Mouse (Mus musculus) granulocyte monocyte progenitor cell, adult 5-6 weeks (primary cell): ENCODE data around the gene St3gal3. TPM values are rescaled to one million over a fixed set of nuclear protein-coding genes. Genes with fewer than 3 reads are reported as not detected.

Source experiments
- ATAC-seq: replicated peaks from 2 replicates; pipeline ENCODE4 v1.8.0; 2016; ENCODE audit warnings: mild to moderate bottlenecking, moderate TSS enrichment, inconsistent platforms; ENCODE audit not compliant: poor library complexity, severe bottlenecking
- total RNA-seq, 2 experiments: library from RNA; stranded (forward) in 1 of 2; stranded (reverse) in 1 of 2; fragments of 200-712, 200-1000 nt in 1 of 2; fragments of >200 nt in 1 of 2; fragmentation: Nextera tagmentation in 1 of 2; gene quantifications; 2 replicates each; pipeline ENCODE4 v1.2.3; 2014 to 2017

The St3gal3 gene
- total RNA-seq, 2 experiments from 2014 or later, result 4.7 to 12.9 TPM

GRCm38 (mm10) chr4:118059816-118060475 is 74.8 kb downstream of the St3gal3 start:
- no peak for ATAC-seq

- no peak for ATAC-seq
Observed at GRCm38 (mm10) chr4:118058116-118058677, 76.5 kb downstream of the St3gal3 start.

- ATAC-seq, result no peak
Observed at GRCm38 (mm10) chr4:118057076-118057475, 77.6 kb downstream of the St3gal3 start.

- ATAC-seq, result no peak
Observed at GRCm38 (mm10) chr4:118054615-118055014, 80.1 kb downstream of the St3gal3 start.

- ATAC-seq, result no peak
Observed at GRCm38 (mm10) chr4:118053904-118054303, 80.8 kb downstream of the St3gal3 start.

GRCm38 (mm10) chr4:118049606-118050302 is 85.0 kb downstream of the St3gal3 start:
- no peak for ATAC-seq

- ATAC-seq, result no peak
Observed at GRCm38 (mm10) chr4:118044510-118044909, 90.2 kb downstream of the St3gal3 start.

- no peak for ATAC-seq
Observed at GRCm38 (mm10) chr4:118043331-118044002, 91.2 kb downstream of the St3gal3 start.

GRCm38 (mm10) chr4:118042671-118043320 is 91.9 kb downstream of the St3gal3 start:
- ATAC-seq, result no peak

- ATAC-seq, result no peak
Observed at GRCm38 (mm10) chr4:118041145-118041544, 93.6 kb downstream of the St3gal3 start.

- no peak for ATAC-seq
Observed at GRCm38 (mm10) chr4:118040650-118041049, 94.1 kb downstream of the St3gal3 start.

GRCm38 (mm10) chr4:118039964-118040363 is 94.8 kb downstream of the St3gal3 start:
- no peak for ATAC-seq

- ATAC-seq, result no peak
Observed at GRCm38 (mm10) chr4:118038023-118038422, 96.7 kb downstream of the St3gal3 start.

- no peak for ATAC-seq
Observed at GRCm38 (mm10) chr4:118037406-118037805, 97.3 kb downstream of the St3gal3 start.

- no peak for ATAC-seq
Observed at GRCm38 (mm10) chr4:118036531-118036930, 98.2 kb downstream of the St3gal3 start.

- no peak for ATAC-seq
Observed at GRCm38 (mm10) chr4:118035090-118035489, 99.6 kb downstream of the St3gal3 start.

GRCm38 (mm10) chr4:118033026-118033425 is 101.7 kb downstream of the St3gal3 start:
- ATAC-seq, result no peak

GRCm38 (mm10) chr4:118031776-118032170 is 102.9 kb downstream of the St3gal3 start:
- ATAC-seq, result no peak

- no peak; the same call in 1 of the 2 replicates for ATAC-seq
Observed at GRCm38 (mm10) chr4:118031132-118031775, 103.5 kb downstream of the St3gal3 start.

- no peak for ATAC-seq
Observed at GRCm38 (mm10) chr4:118030330-118030729, 104.4 kb downstream of the St3gal3 start.
